Mouse (Mus musculus) lung, embryonic 16.5 days (tissue): ENCODE data around the gene Klc2. TPM values are rescaled to one million over a fixed set of nuclear protein-coding genes. Genes with fewer than 3 reads are reported as not detected.
A peak's percentile ranks its signal among the peaks of the same experiment; 100 is the strongest.

Experiments used
- ATAC-seq: fragments of 200-750 bp; cut with Nextera tagmentation; 2 replicates; pipeline ENCODE4 v1.8.0; 2017; ENCODE audit warnings: low read depth, mild to moderate bottlenecking, moderate library complexity
- H3K27ac ChIP-seq: fragments of 300-500 bp; sonication (generic); 2 replicates; pipeline ENCODE4 v1.5.1; 2014; ENCODE audit warnings: mild to moderate bottlenecking, control low read depth, low read length
- H3K27me3 ChIP-seq: fragments of 300-500 bp; sonication (generic); 2 replicates; pipeline ENCODE4 v1.6.1; 2014; ENCODE audit warnings: low read depth, low read length, mixed read lengths; ENCODE audit not compliant: control insufficient read depth, insufficient read depth
- H3K36me3 ChIP-seq: fragments of 300-500 bp; sonication (generic); 2 replicates; pipeline ENCODE4 v1.6.1; 2014; ENCODE audit warnings: low read length; ENCODE audit not compliant: control insufficient read depth, insufficient read depth
- H3K4me1 ChIP-seq: fragments of 300-500 bp; sonication (generic); replicated peaks from 2 replicates; pipeline ENCODE4 v1.6.1; 2014; ENCODE audit warnings: low read length, mixed read lengths; ENCODE audit not compliant: control insufficient read depth, insufficient read depth
- H3K4me2 ChIP-seq: fragments of 300-500 bp; sonication (generic); 2 replicates; pipeline ENCODE4 v1.6.1; 2014; ENCODE audit warnings: low read depth, low read length, control low read depth
- H3K4me3 ChIP-seq: fragments of 300-500 bp; sonication (generic); 2 replicates; pipeline ENCODE4 v1.5.1; 2014; ENCODE audit warnings: mild to moderate bottlenecking, low read length, control low read depth
- H3K9ac ChIP-seq: fragments of 300-500 bp; sonication (generic); 2 replicates; pipeline ENCODE4 v1.6.1; 2014; ENCODE audit warnings: low read length, control low read depth
- H3K9me3 ChIP-seq: fragments of 300-500 bp; sonication (generic); 2 replicates; pipeline ENCODE4 v1.6.1; 2016; ENCODE audit warnings: low read length; ENCODE audit not compliant: control insufficient read depth
- WGBS: fragments of 180-500 bp; shearing (Covaris S2); extraction: QIAGEN DNeasy Blood & Tissue Kit; methylation state at CpG from one replicate; pipeline ENCODE4 v1.1.7; 2014; 5-methylcytosine and 5-hydroxymethylcytosine counted together
- polyA plus RNA-seq: library from polyadenylated mRNA; unstranded; fragments of >200 nt; fragmentation: Nextera tagmentation; extraction: Ambion mirVana; gene quantifications from 2 replicates; pipeline ENCODE4 v1.2.1, GENCODE M21; 2015

Klc2 gene
- polyA plus RNA-seq, 1 experiment from 2014 or later = 14.6 TPM

DNA sequence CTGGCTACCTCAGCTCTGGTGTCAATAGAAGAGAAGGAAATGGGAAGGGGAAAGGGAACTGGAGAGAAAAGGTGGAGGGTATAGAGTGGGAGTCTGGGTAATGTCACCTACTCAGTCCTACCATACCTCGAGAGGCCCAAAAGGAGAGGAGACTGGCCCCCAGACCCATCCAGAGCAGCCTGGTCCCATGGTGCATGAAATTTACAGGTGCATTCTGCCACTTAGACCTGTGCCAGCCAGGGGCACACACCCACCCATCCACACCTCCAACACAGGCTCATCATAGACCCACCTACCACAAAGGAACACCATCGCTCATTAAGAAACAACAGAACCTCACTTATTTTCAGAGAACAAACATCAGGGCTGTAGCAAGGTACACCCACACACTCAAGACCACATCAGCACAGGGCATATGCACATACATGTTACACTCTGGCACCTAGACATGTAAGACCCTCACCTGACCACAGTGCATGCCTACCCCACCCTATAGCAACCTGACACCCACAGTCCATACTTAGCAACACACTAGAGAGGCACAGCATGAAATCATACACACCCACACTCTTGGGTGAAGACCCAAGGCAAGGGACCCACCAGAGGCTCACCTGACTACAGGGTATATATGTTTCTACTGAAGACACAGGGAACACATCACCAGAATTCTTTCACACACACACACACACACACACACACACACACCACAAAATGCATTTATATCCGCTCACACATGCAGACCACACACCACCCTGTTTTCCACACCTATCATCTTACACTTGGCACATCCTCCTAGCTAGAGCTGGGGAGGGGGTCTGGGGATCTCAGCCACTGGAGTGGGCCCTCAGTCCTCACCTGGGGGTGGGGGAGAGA lies 34.2 kb downstream of the Klc2 start:
- ATAC-seq = no peak
- H3K4me1 ChIP-seq = peaks cover 11% of the 10 kb centered on the region
- peaks cover 56% of the 10 kb centered on the region for H3K27me3 ChIP-seq
- H3K36me3 ChIP-seq = no peaks in the 10 kb centered on the region
- WGBS = 46% methylated on average over 3 of the region's 3 CpGs
- no peak overlapping the region for H3K9ac ChIP-seq
- no peaks in the 10 kb centered on the region for H3K9me3 ChIP-seq
- no peak overlapping the region for H3K27ac ChIP-seq
- no peak overlapping the region for H3K4me2 ChIP-seq
- H3K4me3 ChIP-seq = no peak overlapping the region

DNA sequence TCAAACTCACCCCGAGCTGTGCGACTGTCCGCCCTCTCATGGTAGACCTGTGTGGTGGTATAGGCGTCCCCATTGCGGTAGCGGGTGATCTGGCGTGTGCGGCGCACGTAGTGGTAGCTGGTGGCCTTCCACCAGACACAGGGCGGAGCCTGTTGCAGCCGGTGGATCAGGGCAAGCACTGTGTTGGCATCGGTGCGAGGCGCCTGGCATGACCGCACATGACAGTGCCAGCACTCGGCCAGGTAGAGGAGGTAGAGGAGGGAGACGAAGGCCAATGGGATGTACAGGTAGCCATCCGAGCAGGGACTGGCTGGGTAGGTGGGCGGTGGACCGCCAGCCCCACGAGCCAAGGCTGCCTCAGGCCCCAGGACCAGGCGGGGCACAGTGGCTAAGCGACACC lies 35.8 kb downstream of the Klc2 start:
- Histone ChIP-seq H3K9me3 (no peaks in the 10 kb centered on the region), H3K36me3 (no peaks in the 10 kb centered on the region), H3K27me3 (peaks cover 56% of the 10 kb centered on the region), H3K4me1 (peaks cover 5% of the 10 kb centered on the region), H3K4me2 (no peak overlapping the region), H3K27ac (no peak overlapping the region), H3K9ac (no peak overlapping the region), H3K4me3 (no peak overlapping the region)
- 57% methylated on average over 24 of the region's 24 CpGs for WGBS
- ATAC-seq = no peak

DNA sequence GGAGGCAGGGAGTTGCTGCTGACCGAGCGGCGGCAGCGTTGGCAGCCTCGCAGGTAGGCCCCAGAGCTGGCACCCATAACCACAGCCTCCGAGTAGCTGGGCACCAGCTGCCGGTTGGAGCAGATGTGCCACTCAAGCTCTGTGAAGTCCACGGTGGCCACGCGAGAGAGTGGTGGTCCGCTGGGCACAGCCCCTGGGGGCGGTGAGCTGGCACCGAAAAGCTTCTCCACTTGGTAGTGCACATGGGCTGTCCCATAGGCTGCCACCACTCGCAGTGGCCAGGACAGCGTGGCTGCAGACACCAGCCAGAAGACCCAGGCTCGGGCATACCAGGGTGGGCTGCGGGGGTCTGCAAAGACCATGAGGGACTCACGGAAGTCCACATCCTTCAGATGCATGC lies 36.4 kb downstream of the Klc2 start:
- Histone ChIP-seq H3K9ac (no peak overlapping the region), H3K4me1 (peaks cover 3% of the 10 kb centered on the region; the same call in 1 of the 2 replicates), H3K36me3 (no peaks in the 10 kb centered on the region), H3K9me3 (no peaks in the 10 kb centered on the region), H3K4me2 (no peak overlapping the region), H3K4me3 (no peak overlapping the region), H3K27ac (no peak overlapping the region), H3K27me3 (peaks cover 56% of the 10 kb centered on the region)
- no peak for ATAC-seq
- 59% methylated on average over 18 of the region's 18 CpGs for WGBS

DNA sequence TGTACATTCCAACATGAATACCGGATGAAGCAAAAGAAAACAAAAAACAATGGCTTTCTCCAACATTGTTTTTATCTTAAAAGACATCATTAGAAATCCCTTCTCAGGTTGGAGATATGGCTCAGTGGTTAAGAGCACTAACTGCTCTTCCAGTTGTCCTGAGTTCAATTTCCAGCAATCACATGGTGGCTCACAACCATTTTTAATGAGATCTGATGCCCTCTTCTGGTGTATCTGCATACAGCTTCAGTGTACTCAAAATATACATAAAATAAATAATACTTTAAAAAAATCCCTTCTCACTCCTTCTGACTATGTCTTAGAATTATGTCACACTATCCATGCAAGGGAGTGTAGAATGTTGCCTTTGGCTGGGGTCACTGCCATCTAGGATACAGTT lies 39.1 kb downstream of the Klc2 start:
- Histone ChIP-seq H3K9me3 (no peaks in the 10 kb centered on the region), H3K4me3 (no peak overlapping the region), H3K4me2 (no peak overlapping the region), H3K9ac (no peak overlapping the region), H3K27ac (no peak overlapping the region), H3K27me3 (peaks cover 40% of the 10 kb centered on the region), H3K4me1 (no peaks in the 10 kb centered on the region), H3K36me3 (no peaks in the 10 kb centered on the region)
- WGBS = 88% methylated on average over 1 of the region's 1 CpGs
- no peak for ATAC-seq

DNA sequence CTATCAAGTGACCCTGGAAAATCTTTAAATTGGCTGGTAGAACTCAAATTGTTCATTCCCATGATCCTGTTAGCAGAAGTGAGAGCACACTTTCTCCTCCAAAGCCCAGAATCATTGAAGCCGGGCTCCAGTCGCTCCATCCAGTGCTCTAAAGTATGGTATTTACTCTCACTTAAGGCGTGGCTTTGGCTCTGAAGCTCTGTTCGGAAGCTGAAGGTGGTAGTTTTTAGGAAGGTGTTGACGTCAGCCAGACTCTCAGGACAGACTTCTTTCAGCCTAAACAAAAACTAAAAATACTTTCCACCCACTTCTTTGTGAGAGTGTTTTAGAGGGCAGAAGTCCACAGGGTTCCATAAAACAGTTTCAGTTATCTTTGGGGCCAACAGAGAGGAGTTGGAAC lies 44.8 kb downstream of the Klc2 start:
- no peak overlapping the region for H3K4me3 ChIP-seq
- 15% methylated on average over 5 of the region's 5 CpGs for WGBS
- H3K9me3 ChIP-seq = no peaks in the 10 kb centered on the region
- no peak overlapping the region for H3K27ac ChIP-seq
- H3K4me1 ChIP-seq = peaks cover 7% of the 10 kb centered on the region
- peaks cover 18% of the 10 kb centered on the region for H3K27me3 ChIP-seq
- H3K9ac ChIP-seq = no peak overlapping the region
- no peaks in the 10 kb centered on the region for H3K36me3 ChIP-seq
- no peak for ATAC-seq
- H3K4me2 ChIP-seq = 0 out of 2 replicates have a peak overlapping the region, but pooled peaks have one; percentile 83

DNA sequence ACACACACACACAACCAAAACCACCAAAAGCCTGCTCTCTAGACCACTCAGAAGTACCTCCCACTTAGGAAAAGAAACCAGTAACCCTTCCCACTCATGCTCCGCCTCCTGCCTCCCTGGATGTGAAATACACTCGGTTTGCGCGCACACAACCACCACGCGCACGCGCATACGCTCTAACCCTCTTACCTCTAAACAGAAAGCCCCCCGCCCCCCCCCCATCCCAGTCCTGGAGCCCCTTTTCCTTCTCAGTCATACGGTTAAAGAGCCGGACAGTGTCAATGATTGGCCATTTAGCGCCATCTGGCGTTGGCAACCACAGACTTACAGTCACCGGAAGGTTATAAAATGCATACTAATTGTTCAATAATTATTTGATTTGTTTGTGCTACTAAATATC lies 45.3 kb downstream of the Klc2 start:
- Histone ChIP-seq H3K9me3 (no peaks in the 10 kb centered on the region), H3K9ac (no peak overlapping the region), H3K4me3 (peak overlapping the region; percentile 62), H3K4me1 (peaks cover 9% of the 10 kb centered on the region), H3K27ac (no peak overlapping the region; the same call in 1 of the 2 replicates), H3K36me3 (no peaks in the 10 kb centered on the region), H3K27me3 (peaks cover 21% of the 10 kb centered on the region), H3K4me2 (peak overlapping the region; percentile 83)
- under 1% methylated on average over 15 of the region's 15 CpGs for WGBS
- peak; percentile 19; the same call in 1 of the 2 replicates for ATAC-seq

DNA sequence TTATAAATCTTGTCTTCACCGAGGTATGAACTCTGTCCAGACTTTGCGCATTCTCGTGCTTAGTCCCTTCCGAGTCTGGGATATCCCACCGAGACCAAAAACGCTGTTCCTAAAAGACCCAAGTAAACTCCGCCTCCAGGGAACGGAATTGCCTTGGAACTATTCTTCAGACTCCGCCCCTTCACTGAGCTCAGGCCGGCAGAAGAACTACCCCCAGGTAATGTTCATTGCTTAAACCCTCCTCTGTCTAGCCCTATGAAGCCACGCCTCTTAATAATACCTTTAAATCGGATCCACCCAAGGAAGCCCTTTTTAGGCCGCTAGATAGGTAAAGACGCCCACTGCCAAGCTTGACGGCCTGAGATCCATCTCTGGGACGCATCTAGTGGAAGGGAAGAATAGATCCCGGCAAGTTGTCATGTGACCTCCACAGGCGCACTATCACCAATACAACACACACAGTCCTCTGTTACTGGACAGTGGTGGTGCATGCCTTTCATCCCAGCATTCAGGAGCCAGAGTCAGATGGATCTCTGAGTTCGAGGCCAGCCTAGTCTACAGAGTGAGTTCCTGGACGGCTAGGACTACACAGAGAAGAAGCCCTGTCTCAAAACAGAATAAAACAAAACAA lies 45.9 kb downstream of the Klc2 start:
- Histone ChIP-seq H3K4me2 (peak overlapping the region; percentile 83), H3K27ac (peak overlapping the region; percentile 83), H3K27me3 (peaks cover 24% of the 10 kb centered on the region), H3K9ac (peak overlapping the region; percentile 48), H3K9me3 (no peaks in the 10 kb centered on the region), H3K36me3 (no peaks in the 10 kb centered on the region), H3K4me1 (peaks cover 14% of the 10 kb centered on the region), H3K4me3 (peak overlapping the region; percentile 62)
- peak; percentile 7 for ATAC-seq
- WGBS = 2% methylated on average over 20 of the region's 20 CpGs

DNA sequence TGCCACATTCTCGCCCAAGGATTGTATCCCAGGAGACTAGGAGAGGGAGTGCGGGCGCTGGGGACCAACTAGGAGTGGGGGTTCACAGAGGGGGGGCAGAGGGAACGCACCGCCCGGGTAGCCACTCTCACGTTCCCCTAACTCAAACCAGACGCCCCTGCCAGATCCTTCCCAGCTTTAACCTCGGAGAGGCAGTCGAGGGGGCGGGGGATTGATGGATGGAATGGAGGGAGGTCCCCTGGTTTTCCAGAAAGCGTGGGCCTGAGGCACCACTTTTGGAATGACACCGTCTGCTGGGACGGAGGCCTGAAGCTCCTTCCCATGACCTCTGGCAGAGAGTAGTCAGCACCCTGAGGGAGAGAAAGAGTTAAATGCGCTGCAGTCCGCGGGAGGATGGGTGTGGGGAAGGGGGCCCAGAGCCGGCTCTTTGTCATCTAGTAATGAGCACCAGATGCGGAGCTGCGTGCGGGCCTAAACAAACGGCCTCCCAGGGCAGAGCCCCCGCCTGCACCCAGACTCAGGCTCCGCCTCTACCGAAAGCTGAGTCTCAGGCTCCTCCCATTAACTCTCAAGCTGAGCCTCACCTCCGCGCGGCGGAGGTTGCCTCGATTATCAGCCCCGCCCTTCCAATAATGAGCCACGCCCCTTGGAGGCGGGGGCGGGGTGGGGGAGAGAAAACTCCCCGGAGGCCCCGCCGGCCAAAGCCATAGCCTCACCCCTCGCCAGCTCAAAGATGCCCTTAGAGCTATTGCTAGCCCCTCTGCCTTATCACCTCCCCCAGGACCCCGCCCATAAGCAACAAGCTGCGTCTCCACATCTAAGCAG lies 46.6 kb downstream of the Klc2 start:
- peak; percentile 86 for ATAC-seq
- peaks cover 24% of the 10 kb centered on the region for H3K27me3 ChIP-seq
- under 1% methylated on average over 39 of the region's 40 CpGs for WGBS
- H3K4me2 ChIP-seq = peak overlapping the region; percentile 83
- no peaks in the 10 kb centered on the region for H3K36me3 ChIP-seq
- peaks cover 21% of the 10 kb centered on the region for H3K4me1 ChIP-seq
- peak overlapping the region; percentile 62 for H3K4me3 ChIP-seq
- no peaks in the 10 kb centered on the region for H3K9me3 ChIP-seq
- H3K27ac ChIP-seq = peak overlapping the region; percentile 83
- peak overlapping the region; percentile 48 for H3K9ac ChIP-seq

DNA sequence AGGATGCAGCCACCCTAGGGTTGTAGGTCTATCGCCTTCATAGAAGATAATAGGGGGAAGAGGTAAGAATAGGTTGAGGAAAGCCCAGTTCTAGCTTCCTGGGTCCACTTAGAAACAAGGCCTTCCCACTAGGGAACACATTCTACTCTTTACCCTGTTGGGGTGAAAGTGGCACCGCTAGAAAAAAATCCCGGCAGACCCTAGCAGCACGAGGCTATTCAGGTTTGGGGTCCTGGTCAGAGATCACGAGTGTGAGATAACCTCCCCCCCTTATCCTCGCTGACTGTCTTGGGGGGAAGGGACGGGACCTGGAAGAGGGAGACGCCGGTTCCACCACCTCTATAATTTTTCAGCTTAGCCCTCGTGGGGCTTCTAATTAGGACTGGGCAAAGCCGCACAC lies 47.3 kb downstream of the Klc2 start:
- Histone ChIP-seq H3K9me3 (no peaks in the 10 kb centered on the region), H3K36me3 (no peaks in the 10 kb centered on the region), H3K4me1 (peaks cover 21% of the 10 kb centered on the region), H3K4me3 (peak overlapping the region; percentile 62), H3K27me3 (peaks cover 24% of the 10 kb centered on the region), H3K27ac (peak overlapping the region; percentile 83), H3K4me2 (peak overlapping the region; percentile 83), H3K9ac (peak overlapping the region; percentile 48)
- 7% methylated on average over 11 of the region's 11 CpGs for WGBS
- ATAC-seq = no peak
